Mouse (Mus musculus): Measurements from ENCODE around the gene Nabp2.

Nabp2 gene

GRCm38 (mm10) chr10:128425260-128425659 lies 14.0 kb upstream of the Nabp2 start:
- no peak for DNase-seq

GRCm38 (mm10) chr10:128424604-128425003 lies 13.3 kb upstream of the Nabp2 start:
- no peak for DNase-seq

- DNase-seq = no peak
Measured at GRCm38 (mm10) chr10:128422426-128422825, 11.1 kb upstream of the Nabp2 start.

GRCm38 (mm10) chr10:128414848-128415247 lies 3.6 kb upstream of the Nabp2 start:
- DNase-seq = no peak

- no peak for DNase-seq
Measured at GRCm38 (mm10) chr10:128413076-128413475, 1.8 kb upstream of the Nabp2 start.

- no peak for DNase-seq
Measured at GRCm38 (mm10) chr10:128412558-128412957, 1.3 kb upstream of the Nabp2 start.

- DNase-seq = no peak
Measured at GRCm38 (mm10) chr10:128412055-128412381, 726 bp upstream of the Nabp2 start.

- DNase-seq = no peak
Measured at GRCm38 (mm10) chr10:128410560-128410845, 789 bp downstream of the Nabp2 start.

- peak; percentile 100 for DNase-seq
Measured at GRCm38 (mm10) chr10:128409692-128410559, 1.4 kb downstream of the Nabp2 start.

GRCm38 (mm10) chr10:128408591-128409535 lies 2.4 kb downstream of the Nabp2 start:
- peak; percentile 96 for DNase-seq

- DNase-seq = no peak
Measured at GRCm38 (mm10) chr10:128403931-128404330, 7.4 kb downstream of the Nabp2 start.

- no peak for DNase-seq
Measured at GRCm38 (mm10) chr10:128401638-128402037, 9.7 kb downstream of the Nabp2 start.

- no peak for DNase-seq
Measured at GRCm38 (mm10) chr10:128401056-128401455, 10.2 kb downstream of the Nabp2 start, which contains the start of gene Slc39a5. Gene Slc39a5, minus strand, starts transcription at chr10:128401229.

GRCm38 (mm10) chr10:128400338-128400737 lies 11.0 kb downstream of the Nabp2 start:
- no peak for DNase-seq

- DNase-seq = peak; percentile 93
Measured at GRCm38 (mm10) chr10:128397466-128397865, 13.8 kb downstream of the Nabp2 start.

GRCm38 (mm10) chr10:128396716-128397264 lies 14.5 kb downstream of the Nabp2 start:
- no peak for DNase-seq

- DNase-seq = peak; percentile 90
Measured at GRCm38 (mm10) chr10:128396017-128396673, 15.1 kb downstream of the Nabp2 start.

- peak; percentile 96 for DNase-seq
Measured at GRCm38 (mm10) chr10:128391850-128392249, 19.4 kb downstream of the Nabp2 start.

GRCm38 (mm10) chr10:128390366-128390765 lies 20.9 kb downstream of the Nabp2 start:
- no peak for DNase-seq

GRCm38 (mm10) chr10:128389570-128389969 lies 21.7 kb downstream of the Nabp2 start:
- DNase-seq = no peak

- no peak for DNase-seq
Measured at GRCm38 (mm10) chr10:128388941-128389340, 22.4 kb downstream of the Nabp2 start.

GRCm38 (mm10) chr10:128385902-128386301 lies 25.4 kb downstream of the Nabp2 start:
- no peak for DNase-seq

- peak; percentile 76 for DNase-seq
Measured at GRCm38 (mm10) chr10:128382482-128382881, 28.8 kb downstream of the Nabp2 start.

Data from heart, adult 11 months (tissue).